Mouse (Mus musculus) adrenal gland (tissue): ENCODE measurements at regions not wholly inside any gene's neighbourhood (a gene's known extent, or its start where the extent isn't known, plus 50 kb on each side); places are given as distances from the start of the nearest gene placed in this dataset.

Source experiments
- intact Hi-C: fragments of 180-260 bp; cut with DNase I; formaldehyde crosslinking; loops from one replicate; pipeline ENCODE4 v1.15.1; 2025

GRCm38 (mm10) chr12:7382455-7382854, 595.0 kb upstream of the Apob start:
- intact Hi-C loops: no loop called here

GRCm38 (mm10) chr12:7403800-7404199, 573.6 kb upstream of the Apob start:
- intact Hi-C loops: no loop called here

- intact Hi-C loops: no loop called here
Observed at GRCm38 (mm10) chr12:7411810-7412209, 565.6 kb upstream of the Apob start.

- intact Hi-C loops: no loop called here
Observed at GRCm38 (mm10) chr12:7420276-7420675, 557.2 kb upstream of the Apob start.

GRCm38 (mm10) chr12:7421826-7422540, 555.5 kb upstream of the Apob start:
- intact Hi-C loops: no loop called here

- intact Hi-C loops: no loop called here
Observed at GRCm38 (mm10) chr12:7430981-7431380, 546.5 kb upstream of the Apob start.

- intact Hi-C loops: no loop called here
Observed at GRCm38 (mm10) chr12:7445238-7445637, 532.2 kb upstream of the Apob start.

- intact Hi-C loops: no loop called here
Observed at GRCm38 (mm10) chr12:7450506-7450905, 526.9 kb upstream of the Apob start.

- intact Hi-C loops: no loop called here
Observed at GRCm38 (mm10) chr12:7457036-7457435, 520.4 kb upstream of the Apob start.

GRCm38 (mm10) chr12:7457544-7457943, 519.9 kb upstream of the Apob start:
- intact Hi-C loops: no loop called here

GRCm38 (mm10) chr12:7464947-7465346, 512.5 kb upstream of the Apob start:
- intact Hi-C loops: no loop called here

GRCm38 (mm10) chr12:7512579-7513248, 464.7 kb upstream of the Apob start:
- intact Hi-C loops: no loop called here

GRCm38 (mm10) chr12:7537389-7537788, 440.1 kb upstream of the Apob start:
- intact Hi-C loops: no loop called here

- intact Hi-C loops: no loop called here
Observed at GRCm38 (mm10) chr12:7543281-7543981, 434.0 kb upstream of the Apob start.

GRCm38 (mm10) chr12:7548759-7549158, 428.7 kb upstream of the Apob start:
- intact Hi-C loops: no loop called here

GRCm38 (mm10) chr12:7560245-7560644, 417.2 kb upstream of the Apob start:
- intact Hi-C loops: no loop called here

GRCm38 (mm10) chr12:7576081-7576480, 401.4 kb upstream of the Apob start:
- intact Hi-C loops: no loop called here

- intact Hi-C loops: no loop called here
Observed at GRCm38 (mm10) chr12:7587501-7587900, 389.9 kb upstream of the Apob start.

GRCm38 (mm10) chr12:7611272-7612092, 366.0 kb upstream of the Apob start:
- intact Hi-C loops: no loop called here

- intact Hi-C loops: no loop called here
Observed at GRCm38 (mm10) chr12:7636417-7637175, 340.9 kb upstream of the Apob start.

GRCm38 (mm10) chr12:7637629-7638028, 339.8 kb upstream of the Apob start:
- intact Hi-C loops: no loop called here
